Mouse (Mus musculus): ENCODE measurements around the gene Crebl2.

DNA sequence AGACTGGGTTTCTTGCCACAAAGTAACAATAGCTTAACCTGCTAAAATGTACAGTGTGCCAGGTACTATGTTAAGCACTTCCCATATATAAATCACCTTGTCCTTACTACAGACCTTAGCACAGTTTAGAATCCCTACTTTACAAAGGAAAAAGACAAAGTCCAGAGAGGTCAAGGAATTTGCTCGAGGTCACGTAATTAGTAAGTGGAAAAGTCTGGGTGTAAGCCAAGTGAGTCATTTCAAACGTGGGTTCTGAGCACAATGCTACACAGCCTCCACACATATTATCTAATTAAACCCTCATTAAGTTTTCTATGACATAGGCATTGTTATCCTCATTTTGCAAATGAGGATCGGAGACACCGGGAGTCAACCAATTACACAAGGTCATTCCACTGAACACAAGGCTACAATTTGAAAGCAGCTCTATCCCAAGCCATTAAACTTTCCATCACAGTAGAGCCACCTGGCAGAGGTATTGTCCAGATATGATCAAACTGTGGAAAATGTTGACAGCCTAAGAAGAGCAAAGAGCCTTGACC, 25.1 kb upstream of the Crebl2 start:
- TF ChIP-seq GATA1 (IDR thresholded peaks at IDR 0.05; ENCODE audit: borderline replicate concordance, low read length) (no peak), FLI1 (IDR thresholded peaks at IDR 0.05; ENCODE audit: low read length) (no peak)
